Mouse (Mus musculus) liver, embryonic 14.5 days (tissue): ENCODE measurements at regions not wholly inside any gene's neighbourhood (a gene's known extent, or its start where the extent isn't known, plus 50 kb on each side); places are given as distances from the start of the nearest gene placed in this dataset.

Experiments
- CTCF ChIP-seq: IDR thresholded peaks from 2 replicates; pipeline ENCODE4 v1.5.1; 2016; ENCODE audit warnings: antibody characterized with exemption, low read depth, control low read depth
- EP300 ChIP-seq: IDR thresholded peaks from 2 replicates; pipeline ENCODE4 v1.6.1; 2016; ENCODE audit warnings: antibody characterized with exemption, low read depth

GRCm38 (mm10) chr8:40084129-40084528 is 590.7 kb upstream of the Adam24 start:
- no peak for TF ChIP-seq CTCF
- TF ChIP-seq EP300: no peak
